Mouse (Mus musculus): ENCODE results near the gene Hmgb2. TPM values are rescaled to one million over a fixed set of nuclear protein-coding genes. Genes with fewer than 3 reads are reported as not detected.

Hmgb2 gene
- polyA plus RNA-seq, 1 experiment from 2014 or later = 497 TPM

DNA sequence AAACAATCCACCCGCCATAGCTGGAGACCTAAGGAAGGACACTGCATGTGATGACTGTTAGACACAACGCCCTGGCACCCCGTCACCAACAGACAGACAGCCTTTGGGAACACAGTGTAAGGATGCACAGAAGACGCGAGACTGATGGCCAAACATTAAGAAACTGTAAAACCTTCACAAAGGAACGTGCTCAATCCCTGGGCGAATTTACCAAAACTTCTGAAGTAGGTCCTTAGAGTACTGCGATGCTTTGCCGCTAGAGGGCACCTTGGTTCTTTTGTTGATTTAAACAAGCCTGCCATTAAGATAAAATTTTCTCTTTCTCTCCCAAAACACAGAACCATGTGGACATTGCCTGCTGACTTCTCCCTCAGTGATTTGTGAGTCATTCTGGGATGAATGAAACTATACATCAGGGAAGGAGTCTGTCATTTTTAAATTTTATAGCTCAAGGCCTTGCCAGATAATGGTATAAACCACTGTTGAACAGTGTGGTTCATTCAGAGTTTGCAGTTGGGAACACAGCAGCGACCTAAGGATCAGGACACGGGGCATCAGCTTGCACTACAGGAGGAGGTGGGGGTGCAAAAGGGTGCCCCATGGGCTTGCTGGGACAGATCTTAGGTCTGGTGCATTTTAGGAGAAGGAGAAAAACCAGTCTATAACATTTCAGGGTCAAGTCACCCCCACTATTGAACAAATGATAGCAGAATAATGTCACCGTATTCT is 28.6 kb downstream of the Hmgb2 start:
- peaks cover 10% of the 10 kb centered on the region for H3K36me3 ChIP-seq (ENCODE audit: control insufficient read depth, insufficient read depth, low read length)
- no peak overlapping the region for H3K27ac ChIP-seq (ENCODE audit: low read depth, low read length)
- H3K4me1 ChIP-seq (ENCODE audit: control insufficient read depth, insufficient read depth, low read length) = no peaks in the 10 kb centered on the region
- H3K27me3 ChIP-seq (ENCODE audit: control insufficient read depth, insufficient read depth, low read length) = no peaks in the 10 kb centered on the region
- no peak overlapping the region for H3K4me2 ChIP-seq (replicated peaks; ENCODE audit: low read depth, low read length)
- H3K4me3 ChIP-seq (ENCODE audit: low read length) = no peak overlapping the region
- no peak overlapping the region for H3K9ac ChIP-seq (ENCODE audit: low read depth, low read length)
- 44% methylated on average over 12 of the region's 12 CpGs for WGBS
- no peak for ATAC-seq (ENCODE audit: low FRiP score, low TSS enrichment)
- H3K9me3 ChIP-seq (ENCODE audit: control insufficient read depth, low read length) = no peaks in the 10 kb centered on the region

DNA sequence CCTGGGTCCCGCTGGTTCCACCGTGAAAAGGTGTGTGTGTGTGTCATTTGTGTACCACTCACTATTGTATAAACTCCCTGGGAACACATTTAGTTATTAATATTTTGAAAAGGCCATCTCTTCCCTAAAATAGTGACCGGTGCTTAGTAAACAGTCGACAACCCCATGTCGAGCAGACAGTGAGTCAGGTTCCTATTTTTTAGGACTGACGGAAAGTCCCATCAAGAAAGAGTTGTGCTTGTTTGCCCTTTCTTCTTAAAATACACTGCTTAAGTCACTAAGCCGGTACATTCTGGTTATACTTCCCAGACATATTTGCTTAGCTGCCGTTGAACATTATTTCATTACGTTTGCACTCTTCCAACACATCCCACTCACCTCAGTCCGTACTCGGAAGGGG is 29.2 kb downstream of the Hmgb2 start:
- no peak for ATAC-seq (ENCODE audit: low FRiP score, low TSS enrichment)
- no peak overlapping the region for H3K9ac ChIP-seq (ENCODE audit: low read depth, low read length)
- WGBS = 91% methylated on average over 11 of the region's 11 CpGs
- no peaks in the 10 kb centered on the region for H3K4me1 ChIP-seq (ENCODE audit: control insufficient read depth, insufficient read depth, low read length)
- H3K27ac ChIP-seq (ENCODE audit: low read depth, low read length) = no peak overlapping the region
- H3K27me3 ChIP-seq (ENCODE audit: control insufficient read depth, insufficient read depth, low read length) = no peaks in the 10 kb centered on the region
- no peak overlapping the region for H3K4me2 ChIP-seq (replicated peaks; ENCODE audit: low read depth, low read length)
- no peak overlapping the region for H3K4me3 ChIP-seq (ENCODE audit: low read length)
- H3K9me3 ChIP-seq (ENCODE audit: control insufficient read depth, low read length) = no peaks in the 10 kb centered on the region
- H3K36me3 ChIP-seq (ENCODE audit: control insufficient read depth, insufficient read depth, low read length) = peaks cover 3% of the 10 kb centered on the region

DNA sequence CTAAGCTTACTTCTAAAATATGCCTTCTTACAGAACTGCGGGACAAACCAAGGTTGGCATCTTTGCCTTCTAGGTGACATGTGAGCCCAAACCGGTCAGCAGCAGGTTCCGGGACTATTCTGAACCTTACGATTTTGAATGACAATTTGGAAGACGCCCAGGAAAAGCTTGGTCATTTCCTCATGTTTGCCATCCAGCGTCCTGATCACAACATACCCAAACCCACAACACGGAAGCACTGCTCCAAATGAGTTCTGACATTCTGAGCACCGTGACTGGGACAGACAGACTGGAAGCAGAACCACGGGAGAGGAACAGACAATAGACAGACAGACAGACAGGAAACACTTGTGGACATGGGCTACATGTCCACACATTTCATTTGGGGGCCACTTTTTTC is 29.7 kb downstream of the Hmgb2 start:
- Histone ChIP-seq H3K9me3 (ENCODE audit: control insufficient read depth, low read length) (no peaks in the 10 kb centered on the region), H3K4me2 (replicated peaks; ENCODE audit: low read depth, low read length) (no peak overlapping the region), H3K27me3 (ENCODE audit: control insufficient read depth, insufficient read depth, low read length) (no peaks in the 10 kb centered on the region), H3K4me3 (ENCODE audit: low read length) (no peak overlapping the region), H3K9ac (ENCODE audit: low read depth, low read length) (no peak overlapping the region), H3K27ac (ENCODE audit: low read depth, low read length) (no peak overlapping the region), H3K36me3 (ENCODE audit: control insufficient read depth, insufficient read depth, low read length) (no peaks in the 10 kb centered on the region), H3K4me1 (ENCODE audit: control insufficient read depth, insufficient read depth, low read length) (no peaks in the 10 kb centered on the region)
- no peak for ATAC-seq (ENCODE audit: low FRiP score, low TSS enrichment)
- 92% methylated on average over 9 of the region's 9 CpGs for WGBS

DNA sequence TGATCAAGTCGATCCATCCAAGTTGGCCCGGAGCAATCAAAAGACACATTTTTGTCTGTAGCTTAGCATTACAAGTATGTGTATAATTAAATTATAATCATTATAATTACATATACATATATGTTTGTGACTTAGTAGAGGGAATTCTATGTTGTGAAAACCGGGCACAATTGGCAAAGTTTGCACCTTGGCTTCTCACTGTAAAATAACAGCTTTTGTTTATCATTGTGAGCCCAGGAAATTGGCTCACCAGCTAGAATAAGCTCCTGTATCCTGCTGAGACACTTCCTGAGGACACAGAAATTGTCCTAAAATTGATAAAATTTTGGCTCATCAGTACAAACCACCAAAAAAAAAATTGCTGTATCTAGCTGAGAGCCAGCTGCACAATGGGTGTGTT is 34.7 kb downstream of the Hmgb2 start:
- no peak overlapping the region for H3K27ac ChIP-seq (ENCODE audit: low read depth, low read length)
- no peaks in the 10 kb centered on the region for H3K36me3 ChIP-seq (ENCODE audit: control insufficient read depth, insufficient read depth, low read length)
- no peaks in the 10 kb centered on the region for H3K27me3 ChIP-seq (ENCODE audit: control insufficient read depth, insufficient read depth, low read length)
- no peak overlapping the region for H3K4me2 ChIP-seq (replicated peaks; ENCODE audit: low read depth, low read length)
- no peak overlapping the region for H3K4me3 ChIP-seq (ENCODE audit: low read length)
- ATAC-seq (ENCODE audit: low FRiP score, low TSS enrichment) = no peak
- H3K9me3 ChIP-seq (ENCODE audit: control insufficient read depth, low read length) = no peaks in the 10 kb centered on the region
- H3K9ac ChIP-seq (ENCODE audit: low read depth, low read length) = no peak overlapping the region
- H3K4me1 ChIP-seq (ENCODE audit: control insufficient read depth, insufficient read depth, low read length) = no peaks in the 10 kb centered on the region
- 90% methylated on average over 3 of the region's 3 CpGs for WGBS

DNA sequence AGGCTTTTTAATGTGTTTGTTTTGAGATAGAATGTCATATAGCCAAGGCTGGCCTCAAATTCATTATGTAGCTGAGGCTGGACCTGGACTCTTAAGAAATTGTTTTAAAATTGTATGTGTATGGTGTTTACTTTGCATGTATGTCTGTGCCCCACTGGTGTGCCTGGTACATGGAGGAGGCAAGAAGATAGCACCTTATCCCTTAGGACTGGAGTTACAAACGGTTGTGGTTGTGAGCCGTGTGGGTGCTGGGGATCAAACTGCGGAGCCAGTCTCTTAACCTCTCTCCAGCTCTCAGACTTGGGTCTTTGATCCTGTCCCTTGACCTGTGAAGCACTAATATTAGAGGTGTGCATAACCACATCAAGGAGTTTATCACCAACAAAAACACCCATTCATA is 35.1 kb downstream of the Hmgb2 start:
- 63% methylated on average over 3 of the region's 3 CpGs for WGBS
- no peak for ATAC-seq (ENCODE audit: low FRiP score, low TSS enrichment)
- Histone ChIP-seq H3K9ac (ENCODE audit: low read depth, low read length) (no peak overlapping the region), H3K4me2 (replicated peaks; ENCODE audit: low read depth, low read length) (no peak overlapping the region), H3K27me3 (ENCODE audit: control insufficient read depth, insufficient read depth, low read length) (no peaks in the 10 kb centered on the region), H3K36me3 (ENCODE audit: control insufficient read depth, insufficient read depth, low read length) (no peaks in the 10 kb centered on the region), H3K27ac (ENCODE audit: low read depth, low read length) (no peak overlapping the region), H3K4me1 (ENCODE audit: control insufficient read depth, insufficient read depth, low read length) (no peaks in the 10 kb centered on the region), H3K9me3 (ENCODE audit: control insufficient read depth, low read length) (no peaks in the 10 kb centered on the region), H3K4me3 (ENCODE audit: low read length) (no peak overlapping the region)

DNA sequence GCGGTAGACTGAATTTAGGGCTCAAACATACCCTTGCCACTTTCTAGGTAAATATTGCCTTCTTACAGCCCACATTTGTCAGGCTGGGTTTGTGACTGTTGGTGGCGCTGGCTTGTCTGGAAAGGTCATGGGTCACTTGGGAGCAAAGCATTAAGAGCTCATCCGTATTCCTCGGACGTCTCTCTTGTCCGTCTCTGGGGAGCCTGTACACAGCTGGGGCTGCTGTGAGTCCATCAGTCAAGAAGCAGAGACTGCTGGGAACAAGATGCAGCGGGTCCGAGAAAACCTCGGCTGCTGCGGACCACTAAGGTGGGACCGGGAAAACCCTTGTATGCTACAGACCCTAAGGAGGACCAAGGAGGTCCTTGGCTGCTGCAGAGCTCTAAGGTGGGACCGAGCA is 35.9 kb downstream of the Hmgb2 start:
- Histone ChIP-seq H3K27ac (ENCODE audit: low read depth, low read length) (no peak overlapping the region), H3K4me1 (ENCODE audit: control insufficient read depth, insufficient read depth, low read length) (no peaks in the 10 kb centered on the region), H3K4me2 (replicated peaks; ENCODE audit: low read depth, low read length) (no peak overlapping the region), H3K27me3 (ENCODE audit: control insufficient read depth, insufficient read depth, low read length) (no peaks in the 10 kb centered on the region), H3K9me3 (ENCODE audit: control insufficient read depth, low read length) (no peaks in the 10 kb centered on the region), H3K9ac (ENCODE audit: low read depth, low read length) (no peak overlapping the region), H3K36me3 (ENCODE audit: control insufficient read depth, insufficient read depth, low read length) (no peaks in the 10 kb centered on the region), H3K4me3 (ENCODE audit: low read length) (no peak overlapping the region)
- WGBS = 26% methylated on average over 12 of the region's 12 CpGs
- no peak; the same call in 1 of the 2 replicates for ATAC-seq (ENCODE audit: low FRiP score, low TSS enrichment)

DNA sequence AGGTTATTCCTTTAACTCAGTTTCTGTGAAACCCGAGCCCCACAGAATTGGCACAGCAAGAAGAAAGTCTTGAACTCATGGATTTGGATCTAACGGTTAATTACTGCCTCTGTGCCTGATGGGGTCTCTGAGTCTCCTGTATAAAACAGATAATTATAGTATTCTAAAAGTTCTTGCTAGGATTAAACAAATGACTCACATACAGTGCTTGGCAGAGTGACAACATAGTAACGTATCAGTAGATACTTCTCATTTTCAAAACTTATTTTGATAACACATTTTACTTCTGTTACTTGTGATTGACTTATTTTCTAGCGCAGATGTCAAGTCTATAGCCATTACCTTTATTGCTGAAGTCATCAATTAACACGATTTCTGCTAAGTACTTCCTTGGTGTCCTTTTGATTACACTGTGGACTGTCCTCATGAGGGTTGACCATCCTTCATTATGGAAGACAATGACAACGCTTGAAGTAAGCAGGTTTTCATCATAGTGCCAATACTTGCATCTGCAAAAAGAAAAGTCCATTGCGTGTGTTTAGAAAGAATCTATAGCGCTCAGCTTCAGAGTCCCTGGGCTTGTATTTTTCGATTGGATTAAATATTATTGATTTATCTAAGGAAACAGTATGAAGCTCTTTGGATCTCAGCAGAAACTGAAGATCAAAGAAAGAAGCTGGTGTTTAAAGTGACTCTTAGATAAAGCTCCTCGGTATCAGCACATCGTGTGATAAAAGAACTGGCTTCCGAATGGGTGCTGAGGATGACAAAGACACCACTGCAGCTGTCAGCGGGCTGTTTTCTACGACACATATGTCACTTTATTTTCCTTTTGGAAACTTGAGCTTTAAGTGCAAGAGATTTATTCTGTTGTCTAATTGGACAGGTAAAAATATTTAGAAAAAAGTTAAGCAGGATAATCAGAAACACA is 40.7 kb downstream of the Hmgb2 start:
- 84% methylated on average over 14 of the region's 14 CpGs for WGBS
- no peak overlapping the region for H3K9ac ChIP-seq (ENCODE audit: low read depth, low read length)
- no peaks in the 10 kb centered on the region for H3K4me1 ChIP-seq (ENCODE audit: control insufficient read depth, insufficient read depth, low read length)
- no peaks in the 10 kb centered on the region for H3K36me3 ChIP-seq (ENCODE audit: control insufficient read depth, insufficient read depth, low read length)
- H3K9me3 ChIP-seq (ENCODE audit: control insufficient read depth, low read length) = no peaks in the 10 kb centered on the region
- no peak overlapping the region for H3K4me2 ChIP-seq (replicated peaks; ENCODE audit: low read depth, low read length)
- ATAC-seq (ENCODE audit: low FRiP score, low TSS enrichment) = no peak
- no peak overlapping the region for H3K27ac ChIP-seq (ENCODE audit: low read depth, low read length)
- no peaks in the 10 kb centered on the region for H3K27me3 ChIP-seq (ENCODE audit: control insufficient read depth, insufficient read depth, low read length)
- no peak overlapping the region for H3K4me3 ChIP-seq (ENCODE audit: low read length)

DNA sequence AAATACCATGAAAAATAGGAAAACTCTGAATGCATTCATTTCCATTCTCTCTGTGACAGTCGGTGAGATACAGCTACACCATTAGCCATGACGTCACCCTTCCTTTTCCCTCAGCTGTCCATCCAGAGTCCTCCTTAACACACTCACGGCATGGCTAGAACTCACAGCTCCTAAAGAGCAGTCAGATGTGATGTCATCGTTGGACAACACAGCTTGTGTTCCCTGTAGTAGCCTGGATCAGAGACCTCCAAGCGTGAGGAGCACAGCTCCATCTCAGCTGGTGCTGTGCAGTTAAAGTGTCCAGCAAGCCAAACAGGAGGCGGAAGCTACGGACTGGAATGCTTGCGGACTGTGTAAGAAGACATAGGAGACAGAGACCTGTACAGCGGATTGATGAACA is 49.2 kb downstream of the Hmgb2 start:
- H3K9ac ChIP-seq (ENCODE audit: low read depth, low read length) = no peak overlapping the region
- H3K27me3 ChIP-seq (ENCODE audit: control insufficient read depth, insufficient read depth, low read length) = no peaks in the 10 kb centered on the region
- no peak overlapping the region for H3K27ac ChIP-seq (ENCODE audit: low read depth, low read length)
- H3K4me2 ChIP-seq (replicated peaks; ENCODE audit: low read depth, low read length) = no peak overlapping the region
- H3K4me3 ChIP-seq (ENCODE audit: low read length) = no peak overlapping the region
- WGBS = 81% methylated on average over 9 of the region's 9 CpGs
- no peak for ATAC-seq (ENCODE audit: low FRiP score, low TSS enrichment)
- no peaks in the 10 kb centered on the region for H3K36me3 ChIP-seq (ENCODE audit: control insufficient read depth, insufficient read depth, low read length)
- no peaks in the 10 kb centered on the region for H3K4me1 ChIP-seq (ENCODE audit: control insufficient read depth, insufficient read depth, low read length)
- no peaks in the 10 kb centered on the region for H3K9me3 ChIP-seq (ENCODE audit: control insufficient read depth, low read length)

DNA sequence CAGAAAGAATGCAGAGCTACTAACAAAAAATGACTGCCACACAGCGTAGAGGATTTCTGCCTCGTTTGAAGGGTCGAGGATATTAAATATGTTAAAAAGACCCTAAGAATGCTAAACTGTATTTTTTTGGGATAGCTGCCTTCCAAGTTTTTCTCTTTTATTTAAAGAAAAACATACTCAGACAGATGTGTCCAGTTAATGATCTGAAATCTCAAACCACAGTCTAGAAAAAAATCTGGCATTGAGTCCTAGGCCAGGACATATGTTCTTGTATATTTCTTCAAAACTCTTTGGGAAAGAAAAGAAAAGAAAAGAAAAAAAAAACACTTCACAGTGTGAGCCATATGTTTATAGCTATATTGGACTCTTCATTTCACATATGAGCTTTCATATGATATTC is 51.0 kb downstream of the Hmgb2 start:
- ATAC-seq (ENCODE audit: low FRiP score, low TSS enrichment) = no peak
- H3K27ac ChIP-seq (ENCODE audit: low read depth, low read length) = no peak overlapping the region
- no peaks in the 10 kb centered on the region for H3K9me3 ChIP-seq (ENCODE audit: control insufficient read depth, low read length)

More for the DNA sequence above, 51.0 kb downstream of the Hmgb2 start:
- Histone ChIP-seq H3K9ac (ENCODE audit: low read depth, low read length) (no peak overlapping the region), H3K4me2 (replicated peaks; ENCODE audit: low read depth, low read length) (no peak overlapping the region), H3K4me1 (ENCODE audit: control insufficient read depth, insufficient read depth, low read length) (no peaks in the 10 kb centered on the region), H3K27me3 (ENCODE audit: control insufficient read depth, insufficient read depth, low read length) (no peaks in the 10 kb centered on the region), H3K4me3 (ENCODE audit: low read length) (no peak overlapping the region), H3K36me3 (ENCODE audit: control insufficient read depth, insufficient read depth, low read length) (no peaks in the 10 kb centered on the region)
- 78% methylated on average over 3 of the region's 3 CpGs for WGBS
